Mouse (Mus musculus): ENCODE data around the gene Cd68. TPM values are rescaled to one million over a fixed set of nuclear protein-coding genes. Genes with fewer than 3 reads are reported as not detected.

The Cd68 gene
- polyA plus RNA-seq, 1 experiment from 2014 or later, result 5.5 TPM

DNA sequence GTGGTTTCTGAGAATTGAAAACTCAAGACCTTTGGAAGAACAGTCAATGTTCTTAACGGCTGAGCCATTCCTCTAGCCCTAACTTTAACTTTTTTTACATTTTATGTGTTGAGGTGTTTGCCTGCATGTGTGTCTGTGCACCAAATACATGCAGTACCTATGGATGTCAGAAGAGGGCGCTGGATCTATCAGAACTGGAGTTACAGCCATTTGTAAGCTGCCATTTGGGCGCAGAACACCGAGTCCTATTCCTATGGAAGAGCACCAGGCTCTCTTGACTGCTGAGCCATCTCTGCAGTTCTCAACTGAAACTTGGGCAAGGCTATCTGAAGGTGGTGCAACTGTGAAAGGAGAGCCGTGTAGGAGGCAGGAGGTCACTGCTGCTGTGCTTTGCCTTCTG is 32.6 kb upstream of the Cd68 start:
- ATAC-seq (ENCODE audit: insufficient read depth, low FRiP score, low TSS enrichment), result no peak
- peaks cover 9% of the 10 kb centered on the region; the same call in 1 of the 2 replicates for H3K4me1 ChIP-seq (ENCODE audit: control insufficient read depth, insufficient read depth, low read length)
- WGBS, result 70% methylated on average over 5 of the region's 5 CpGs
- H3K4me2 ChIP-seq (ENCODE audit: low read depth), result no peak overlapping the region
- no peak overlapping the region for H3K9ac ChIP-seq (ENCODE audit: low read length)
- H3K9me3 ChIP-seq (ENCODE audit: control insufficient read depth, low read length), result no peaks in the 10 kb centered on the region
- 0 out of 2 replicates have a peak, but pooled peaks cover 3% of the 10 kb centered on the region for H3K27me3 ChIP-seq (ENCODE audit: control insufficient read depth, insufficient read depth, low read length)
- DNase-seq (ENCODE audit: low spot score), result no peak
- no peak overlapping the region for H3K27ac ChIP-seq (ENCODE audit: low read depth, low read length)
- H3K36me3 ChIP-seq (ENCODE audit: control insufficient read depth, insufficient read depth, low read length), result no peaks in the 10 kb centered on the region
- H3K4me3 ChIP-seq (ENCODE audit: low read depth, low read length), result no peak overlapping the region

DNA sequence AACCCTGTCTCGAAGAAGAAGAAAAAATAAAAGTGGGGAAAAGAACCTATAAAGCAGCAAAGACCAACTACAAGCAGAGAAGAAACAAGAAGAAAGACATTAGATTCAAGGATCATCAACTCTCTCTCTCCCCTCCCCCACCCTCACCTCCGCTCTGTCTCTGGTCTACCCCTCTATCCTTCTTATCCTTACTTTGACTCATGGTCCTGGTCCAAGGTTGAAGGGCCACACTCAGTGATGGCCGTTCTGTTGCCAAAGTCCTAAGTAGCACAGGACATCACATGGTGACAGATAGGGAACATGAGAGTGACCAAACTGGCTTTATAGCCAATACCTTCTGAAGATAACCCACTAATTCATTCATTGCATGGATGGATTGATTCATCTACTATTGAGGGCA is 31.4 kb upstream of the Cd68 start:
- H3K27me3 ChIP-seq (ENCODE audit: control insufficient read depth, insufficient read depth, low read length), result 0 out of 2 replicates have a peak, but pooled peaks cover 3% of the 10 kb centered on the region
- H3K9ac ChIP-seq (ENCODE audit: low read length), result no peak overlapping the region
- WGBS, result 83% methylated on average over 3 of the region's 3 CpGs
- no peak overlapping the region for H3K4me3 ChIP-seq (ENCODE audit: low read depth, low read length)
- no peak for ATAC-seq (ENCODE audit: insufficient read depth, low FRiP score, low TSS enrichment)
- no peaks in the 10 kb centered on the region for H3K36me3 ChIP-seq (ENCODE audit: control insufficient read depth, insufficient read depth, low read length)
- H3K4me2 ChIP-seq (ENCODE audit: low read depth), result no peak overlapping the region
- H3K27ac ChIP-seq (ENCODE audit: low read depth, low read length), result no peak overlapping the region
- no peaks in the 10 kb centered on the region for H3K9me3 ChIP-seq (ENCODE audit: control insufficient read depth, low read length)
- H3K4me1 ChIP-seq (ENCODE audit: control insufficient read depth, insufficient read depth, low read length), result peaks cover 9% of the 10 kb centered on the region; the same call in 1 of the 2 replicates
- DNase-seq (ENCODE audit: low spot score), result no peak

DNA sequence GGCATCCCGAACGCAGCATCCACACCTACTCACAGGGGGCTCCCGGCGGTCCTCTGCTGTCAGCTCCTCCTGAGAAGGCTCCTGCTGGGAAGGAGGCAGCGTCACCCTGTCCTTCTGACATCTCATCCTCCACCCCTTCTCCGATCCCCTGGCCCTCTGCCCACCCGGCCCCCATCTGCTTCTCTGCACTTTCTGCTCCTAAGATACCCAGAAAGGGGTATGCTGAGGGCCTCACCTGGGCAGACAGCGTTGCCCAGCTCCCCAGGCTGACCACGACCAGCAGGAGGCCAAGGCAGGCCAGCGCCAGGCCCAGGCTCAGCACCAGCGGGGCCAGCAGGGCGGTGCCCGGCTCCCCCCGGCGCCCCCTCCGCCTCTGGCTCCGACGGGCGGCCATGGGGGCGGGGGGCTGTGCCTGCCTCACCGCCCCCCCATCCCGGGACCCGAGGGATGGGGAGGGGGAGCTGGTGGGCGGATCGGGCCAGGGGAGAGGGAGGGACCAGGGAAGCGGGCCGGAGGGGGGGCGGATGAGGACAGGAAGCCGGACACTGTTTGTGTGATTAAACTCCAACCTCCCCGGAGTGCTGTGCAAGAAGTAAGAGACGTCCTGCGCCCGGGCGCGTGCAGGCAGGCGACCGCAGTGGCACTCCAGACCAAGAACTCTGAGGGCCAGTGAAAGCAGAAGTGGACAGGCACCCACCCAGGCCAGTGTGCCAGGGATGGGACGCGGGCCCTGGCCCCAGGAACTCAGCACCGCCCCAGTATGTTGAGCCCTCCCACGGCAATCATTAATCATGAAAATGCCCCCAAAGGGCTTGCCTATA is 29.6 kb upstream of the Cd68 start, which contains the start of the genes Tnfsf12 and Tnfsfm13:
Gene Tnfsf12 (minus strand): TSS at position 489 of the 821 bp plus-strand sequence.
Gene Tnfsfm13 (minus strand): TSS at position 738 of the 821 bp plus-strand sequence.
- peak within 1 kb of the TSS; percentile 77 for H3K9ac ChIP-seq (ENCODE audit: low read length)
- H3K4me3 ChIP-seq (ENCODE audit: low read depth, low read length), result peak within 1 kb of the TSS; percentile 43
- no peak within 1 kb of the TSS for H3K27ac ChIP-seq (ENCODE audit: low read depth, low read length)
- no peaks in the 10 kb centered on the region for H3K9me3 ChIP-seq (ENCODE audit: control insufficient read depth, low read length)
- H3K27me3 ChIP-seq (ENCODE audit: control insufficient read depth, insufficient read depth, low read length), result 0 out of 2 replicates have a peak, but pooled peaks cover 3% of the 10 kb centered on the region
- H3K4me1 ChIP-seq (ENCODE audit: control insufficient read depth, insufficient read depth, low read length), result peaks cover 9% of the 10 kb centered on the region; the same call in 1 of the 2 replicates
- H3K4me2 ChIP-seq (ENCODE audit: low read depth), result peak within 1 kb of the TSS; percentile 84
- ATAC-seq (ENCODE audit: insufficient read depth, low FRiP score, low TSS enrichment) (no peak), DNase-seq (ENCODE audit: low spot score) (peak; percentile 55)
- no peaks in the 10 kb centered on the region for H3K36me3 ChIP-seq (ENCODE audit: control insufficient read depth, insufficient read depth, low read length)
- under 1% methylated on average over 41 of the region's 41 CpGs for WGBS

DNA sequence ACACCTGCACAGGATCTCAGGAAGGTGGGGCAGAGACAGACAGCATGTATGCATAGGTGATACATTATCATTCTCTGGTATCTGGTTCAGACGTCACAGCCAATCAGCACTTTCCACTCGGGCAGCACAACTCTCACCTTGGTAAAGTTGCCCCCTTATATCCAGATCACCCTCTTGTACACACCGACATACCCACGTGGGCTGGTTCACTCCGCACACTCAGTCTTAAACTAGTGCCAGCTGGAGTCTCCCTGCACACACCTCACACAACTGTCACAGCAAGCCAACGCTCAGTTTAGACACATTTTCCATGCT is 29.1 kb upstream of the Cd68 start:
- Histone ChIP-seq H3K9ac (ENCODE audit: low read length) (no peak overlapping the region), H3K9me3 (ENCODE audit: control insufficient read depth, low read length) (no peaks in the 10 kb centered on the region), H3K4me2 (ENCODE audit: low read depth) (peak overlapping the region; percentile 84), H3K4me3 (ENCODE audit: low read depth, low read length) (peak overlapping the region; percentile 43; the same call in 1 of the 2 replicates), H3K27ac (ENCODE audit: low read depth, low read length) (no peak overlapping the region), H3K36me3 (ENCODE audit: control insufficient read depth, insufficient read depth, low read length) (no peaks in the 10 kb centered on the region), H3K27me3 (ENCODE audit: control insufficient read depth, insufficient read depth, low read length) (0 out of 2 replicates have a peak, but pooled peaks cover 3% of the 10 kb centered on the region), H3K4me1 (ENCODE audit: control insufficient read depth, insufficient read depth, low read length) (peaks cover 9% of the 10 kb centered on the region; the same call in 1 of the 2 replicates)
- ATAC-seq (ENCODE audit: insufficient read depth, low FRiP score, low TSS enrichment), result no peak
- DNase-seq (ENCODE audit: low spot score), result no peak
- 35% methylated on average over 6 of the region's 6 CpGs for WGBS

DNA sequence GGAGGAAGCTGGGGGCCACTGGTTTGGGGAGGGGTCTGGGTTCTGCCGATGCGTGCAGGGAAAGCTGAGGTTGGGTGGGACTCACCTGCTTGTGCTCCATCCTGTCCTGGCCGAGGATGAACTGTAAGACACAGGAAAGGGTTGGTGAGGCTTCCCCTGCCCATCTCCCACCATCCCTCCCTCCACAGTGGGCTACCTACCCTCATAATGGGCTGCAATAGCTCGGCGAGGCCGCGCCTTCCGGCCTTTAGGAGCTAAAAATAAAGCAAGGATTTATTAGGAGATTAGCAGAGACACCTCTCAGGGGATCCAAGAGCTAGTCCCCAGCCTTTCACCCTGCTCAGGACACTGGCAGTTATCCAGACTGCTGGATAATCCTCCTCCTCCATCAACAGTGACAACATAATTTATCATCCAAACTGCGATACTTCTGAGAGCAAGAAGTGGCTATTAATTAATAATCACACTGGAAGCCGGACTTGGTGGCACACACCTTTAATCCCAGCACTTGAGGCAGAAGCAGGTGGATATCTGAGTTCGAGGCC is 27.5 kb upstream of the Cd68 start:
- no peak overlapping the region for H3K4me2 ChIP-seq (ENCODE audit: low read depth)
- H3K9ac ChIP-seq (ENCODE audit: low read length), result no peak overlapping the region; the same call in 1 of the 2 replicates
- H3K36me3 ChIP-seq (ENCODE audit: control insufficient read depth, insufficient read depth, low read length), result no peaks in the 10 kb centered on the region
- H3K27ac ChIP-seq (ENCODE audit: low read depth, low read length), result no peak overlapping the region
- ATAC-seq (ENCODE audit: insufficient read depth, low FRiP score, low TSS enrichment) (no peak), DNase-seq (ENCODE audit: low spot score) (no peak)
- 0 out of 2 replicates have a peak, but pooled peaks cover 3% of the 10 kb centered on the region for H3K27me3 ChIP-seq (ENCODE audit: control insufficient read depth, insufficient read depth, low read length)
- no peaks in the 10 kb centered on the region for H3K9me3 ChIP-seq (ENCODE audit: control insufficient read depth, low read length)
- 63% methylated on average over 11 of the region's 11 CpGs for WGBS
- peaks cover 9% of the 10 kb centered on the region; the same call in 1 of the 2 replicates for H3K4me1 ChIP-seq (ENCODE audit: control insufficient read depth, insufficient read depth, low read length)
- H3K4me3 ChIP-seq (ENCODE audit: low read depth, low read length), result no peak overlapping the region

DNA sequence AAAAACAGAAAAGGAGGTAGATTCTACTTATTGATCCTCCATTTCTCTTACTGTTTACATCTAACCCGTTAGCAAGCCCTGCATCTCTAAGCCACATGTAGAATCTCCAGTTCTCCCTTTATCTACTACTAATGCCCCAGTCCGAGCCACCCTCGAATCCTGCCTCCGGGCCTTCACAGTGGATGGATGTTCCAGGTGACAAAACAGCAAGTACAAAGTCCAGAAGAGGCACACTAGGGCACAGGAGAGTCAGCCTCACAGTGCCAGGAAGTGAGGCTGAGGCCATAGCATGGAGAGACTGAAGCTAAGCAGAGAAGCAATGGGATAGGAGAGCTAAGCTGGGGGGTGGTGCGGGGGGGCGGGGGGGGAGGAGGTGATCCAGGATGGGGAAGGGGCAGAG is 26.9 kb upstream of the Cd68 start:
- no peak for DNase-seq (ENCODE audit: low spot score)
- H3K27ac ChIP-seq (ENCODE audit: low read depth, low read length), result no peak overlapping the region
- no peak for ATAC-seq (ENCODE audit: insufficient read depth, low FRiP score, low TSS enrichment)
- whole genome bisulfite sequencing, result 85% methylated on average over 6 of the region's 6 CpGs
- 0 out of 2 replicates have a peak, but pooled peaks cover 3% of the 10 kb centered on the region for H3K27me3 ChIP-seq (ENCODE audit: control insufficient read depth, insufficient read depth, low read length)
- no peak overlapping the region for H3K4me2 ChIP-seq (ENCODE audit: low read depth)
- no peak overlapping the region for H3K9ac ChIP-seq (ENCODE audit: low read length)
- H3K36me3 ChIP-seq (ENCODE audit: control insufficient read depth, insufficient read depth, low read length), result no peaks in the 10 kb centered on the region
- no peak overlapping the region for H3K4me3 ChIP-seq (ENCODE audit: low read depth, low read length)
- no peaks in the 10 kb centered on the region for H3K9me3 ChIP-seq (ENCODE audit: control insufficient read depth, low read length)
- peaks cover 9% of the 10 kb centered on the region; the same call in 1 of the 2 replicates for H3K4me1 ChIP-seq (ENCODE audit: control insufficient read depth, insufficient read depth, low read length)

DNA sequence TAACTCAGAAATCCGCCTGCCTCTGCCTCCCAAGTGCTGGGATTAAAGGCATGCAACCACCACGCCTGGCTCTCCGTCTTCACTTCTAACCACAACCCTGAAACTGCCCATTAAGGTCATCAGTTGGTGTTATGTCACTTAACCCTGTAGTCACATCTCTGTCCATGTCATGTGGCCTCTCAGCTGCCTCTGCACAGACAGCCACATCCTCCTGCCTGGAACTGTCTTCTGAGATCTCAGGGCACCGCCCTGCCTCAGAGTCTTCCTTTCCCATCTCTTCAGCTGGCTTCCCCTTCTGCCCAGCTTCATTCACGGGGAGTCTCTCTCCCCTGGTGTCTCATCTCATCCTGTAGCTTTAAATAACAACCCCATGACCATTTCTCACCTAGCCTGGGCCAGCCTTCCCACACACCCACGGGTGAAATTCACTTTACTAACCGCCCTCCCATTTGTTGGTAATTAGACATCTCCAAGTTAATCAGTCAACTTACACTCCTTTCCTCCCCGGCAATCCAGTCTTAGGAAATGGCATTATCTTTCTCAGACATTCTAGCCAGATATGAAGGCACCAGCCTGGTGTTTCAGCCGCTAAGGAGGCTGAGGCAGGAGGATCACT is 26.4 kb upstream of the Cd68 start:
- no peak for ATAC-seq (ENCODE audit: insufficient read depth, low FRiP score, low TSS enrichment)
- Histone ChIP-seq H3K4me1 (ENCODE audit: control insufficient read depth, insufficient read depth, low read length) (peaks cover 9% of the 10 kb centered on the region; the same call in 1 of the 2 replicates), H3K9me3 (ENCODE audit: control insufficient read depth, low read length) (no peaks in the 10 kb centered on the region), H3K36me3 (ENCODE audit: control insufficient read depth, insufficient read depth, low read length) (no peaks in the 10 kb centered on the region), H3K9ac (ENCODE audit: low read length) (no peak overlapping the region), H3K27ac (ENCODE audit: low read depth, low read length) (no peak overlapping the region), H3K4me2 (ENCODE audit: low read depth) (no peak overlapping the region), H3K27me3 (ENCODE audit: control insufficient read depth, insufficient read depth, low read length) (0 out of 2 replicates have a peak, but pooled peaks cover 3% of the 10 kb centered on the region), H3K4me3 (ENCODE audit: low read depth, low read length) (no peak overlapping the region)
- no peak for DNase-seq (ENCODE audit: low spot score)
- 81% methylated on average over 9 of the region's 9 CpGs for WGBS

DNA sequence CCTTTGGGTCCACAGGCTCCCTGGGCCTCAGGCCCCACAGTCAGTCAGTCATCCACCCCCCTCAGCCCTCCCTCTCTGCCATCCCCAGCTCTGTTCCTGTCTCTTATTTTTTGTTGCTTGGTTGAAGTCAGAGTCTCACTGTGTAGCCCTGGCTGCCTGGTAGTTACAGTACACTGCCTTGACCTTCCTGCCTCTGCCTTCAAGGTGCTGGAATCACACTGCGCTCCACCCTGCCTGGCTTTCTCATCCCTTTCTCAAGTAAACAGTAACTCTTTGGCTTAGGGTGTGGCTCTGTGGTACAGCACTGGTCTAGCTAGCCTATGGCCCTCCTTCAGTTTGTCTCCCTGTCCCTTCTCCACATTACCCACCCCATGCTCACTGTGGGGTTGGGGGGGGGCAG is 23.9 kb upstream of the Cd68 start:
- H3K36me3 ChIP-seq (ENCODE audit: control insufficient read depth, insufficient read depth, low read length), result no peaks in the 10 kb centered on the region
- H3K4me1 ChIP-seq (ENCODE audit: control insufficient read depth, insufficient read depth, low read length), result no peaks in the 10 kb centered on the region
- no peak overlapping the region for H3K4me3 ChIP-seq (ENCODE audit: low read depth, low read length)
- H3K4me2 ChIP-seq (ENCODE audit: low read depth), result no peak overlapping the region
- H3K9ac ChIP-seq (ENCODE audit: low read length), result no peak overlapping the region
- ATAC-seq (ENCODE audit: insufficient read depth, low FRiP score, low TSS enrichment) (no peak), DNase-seq (ENCODE audit: low spot score) (no peak)
- H3K27ac ChIP-seq (ENCODE audit: low read depth, low read length), result no peak overlapping the region
- no peaks in the 10 kb centered on the region for H3K9me3 ChIP-seq (ENCODE audit: control insufficient read depth, low read length)
- WGBS, result 100% methylated on average over 1 of the region's 1 CpGs
- 0 out of 2 replicates have a peak, but pooled peaks cover 1% of the 10 kb centered on the region for H3K27me3 ChIP-seq (ENCODE audit: control insufficient read depth, insufficient read depth, low read length)

Measured in neural tube, embryonic 11.5 days (tissue).